Mouse (Mus musculus) liver, postnatal 0 days (tissue): Measurements from ENCODE around the gene Cep55.

Experiments
- CTCF ChIP-seq: sonication (generic); IDR thresholded peaks from 2 replicates; pipeline ENCODE4 v1.5.1; 2016; ENCODE audit warnings: antibody characterized with exemption, low read depth
- EP300 ChIP-seq: IDR thresholded peaks from 2 replicates; pipeline ENCODE4 v1.6.1; 2016; ENCODE audit warnings: antibody characterized with exemption, low read depth, mild to moderate bottlenecking

GRCm38 (mm10) chr19:38022710-38023109 is 32.1 kb upstream of the Cep55 start:
- TF ChIP-seq CTCF (no peak), EP300 (no peak)
